Mouse (Mus musculus): ENCODE data around the gene Cacna1c.

DNA sequence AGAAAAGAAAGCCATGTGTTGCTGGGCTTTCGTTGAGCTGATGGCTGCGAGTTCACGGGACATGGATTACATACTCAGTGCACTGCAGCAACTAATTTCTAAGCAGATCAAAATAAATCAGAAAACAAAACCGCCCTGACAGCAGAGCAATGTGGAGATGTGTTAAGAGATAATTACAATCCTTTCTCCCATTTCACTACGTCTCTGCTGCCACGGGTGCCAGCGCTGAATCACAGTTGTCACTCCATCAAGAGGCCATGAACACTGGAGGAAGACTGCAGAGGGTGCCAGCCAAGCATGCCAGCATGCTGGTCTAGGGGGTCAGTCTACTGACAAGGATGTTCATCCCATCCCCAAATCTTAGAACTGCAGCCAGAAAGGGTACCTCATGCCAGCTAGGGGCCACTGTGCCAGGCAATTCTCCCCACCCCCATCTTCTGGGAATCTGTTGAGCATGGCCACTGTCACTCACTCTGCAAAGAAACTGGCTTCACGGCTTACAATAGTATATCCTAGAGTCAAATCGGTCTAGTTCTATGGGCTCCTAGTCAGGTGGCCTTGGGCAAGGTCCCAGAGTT, 263.1 kb downstream of the Cacna1c start:
- TF ChIP-seq MAX (IDR thresholded peaks at IDR 0.05; ENCODE audit: low read depth), result no peak
- no peak for TF ChIP-seq POLR2A (IDR thresholded peaks at IDR 0.05; ENCODE audit: insufficient read length, low read depth)
- no peak for TF ChIP-seq CEBPB (IDR thresholded peaks at IDR 0.05; ENCODE audit: insufficient read depth, poor library complexity, severe bottlenecking)
- no peak for TF ChIP-seq USF1 (IDR thresholded peaks at IDR 0.05; ENCODE audit: low read depth)
- no peak for TF ChIP-seq SRF (IDR thresholded peaks at IDR 0.05; ENCODE audit: control insufficient read depth, insufficient read length, low read depth)
- no peak for TF ChIP-seq MYOD1 (IDR thresholded peaks at IDR 0.05; ENCODE audit: control insufficient read depth in 1 of 3, insufficient read length in 2 of 3, low read depth in 2 of 3)
- TF ChIP-seq MYOG (IDR thresholded peaks at IDR 0.05; ENCODE audit: control insufficient read depth in 1 of 3, insufficient read depth in 1 of 3, insufficient read length in 2 of 3, low read depth in 2 of 3), result no peak

Data from myocyte (in vitro differentiated cells).